Mouse (Mus musculus) liver, postnatal 0 days (tissue): ENCODE measurements around the gene Gm6763. TPM values are rescaled to one million over a fixed set of nuclear protein-coding genes. Genes with fewer than 3 reads are reported as not detected.

Experiments
- polyA plus RNA-seq: library from polyadenylated mRNA; unstranded; fragments of >200 nt; fragmentation: Nextera tagmentation; extraction: Ambion mirVana; gene quantifications from 2 replicates; pipeline ENCODE4 v1.2.1, GENCODE M21; 2015

Gene Gm6763
- polyA plus RNA-seq, 1 experiment from 2014 or later, result not detected

Other genes with a start within 250 kb of the Gm6763 start
- gene Gm21293, start 8.5 kb upstream of the Gm6763 start, polyA plus RNA-seq, result not detected in 2 replicates
- not detected in 2 replicates for gene Gm8764, start 8.5 kb downstream of the Gm6763 start, polyA plus RNA-seq
- gene Gm21304, start 17.0 kb downstream of the Gm6763 start, polyA plus RNA-seq, result not detected in 2 replicates
- not detected in 2 replicates for gene Gm21312, start 25.5 kb downstream of the Gm6763 start, polyA plus RNA-seq
- gene Gm20765, start 34.0 kb downstream of the Gm6763 start, polyA plus RNA-seq, result not detected in 2 replicates
- gene Gm4340, start 42.5 kb downstream of the Gm6763 start, polyA plus RNA-seq, result not detected in 2 replicates